Mouse (Mus musculus) forebrain, postnatal 0 days (tissue): Measurements from ENCODE around the gene Tsc22d4. TPM values are rescaled to one million over a fixed set of nuclear protein-coding genes. Genes with fewer than 3 reads are reported as not detected.
A peak's percentile ranks its signal among the peaks of the same experiment; 100 is the strongest.

ENCODE experiments used
- ATAC-seq: fragments of 200-750 bp; cut with Nextera tagmentation; 2 replicates; pipeline ENCODE4 v1.8.0; 2017; ENCODE audit warnings: mild to moderate bottlenecking, moderate library complexity
- DNase-seq: peaks from one replicate; pipeline ENCODE4 v3.0.0-alpha.2; 2015
- H3K27ac ChIP-seq: fragments of 300-500 bp; sonication (generic); 2 replicates; pipeline ENCODE4 v1.5.1; 2014; ENCODE audit warnings: low read depth, mild to moderate bottlenecking, antibody characterized with exemption, low read length, moderate library complexity, mixed read lengths
- H3K27me3 ChIP-seq: fragments of 300-500 bp; sonication (generic); 2 replicates; pipeline ENCODE4 v1.6.1; 2014; ENCODE audit warnings: mild to moderate bottlenecking, low read length, mixed read lengths; ENCODE audit not compliant: insufficient read depth
- H3K36me3 ChIP-seq: fragments of 300-500 bp; sonication (generic); 2 replicates; pipeline ENCODE4 v1.6.1; 2014; ENCODE audit warnings: mild to moderate bottlenecking, moderate library complexity; ENCODE audit not compliant: insufficient read depth
- H3K4me1 ChIP-seq: fragments of 300-500 bp; sonication (generic); 2 replicates; pipeline ENCODE4 v1.6.1; 2014; ENCODE audit warnings: antibody characterized with exemption; ENCODE audit not compliant: insufficient read depth
- H3K4me2 ChIP-seq: fragments of 300-500 bp; sonication (generic); 2 replicates; pipeline ENCODE4 v1.6.1; 2014; ENCODE audit warnings: low read depth, mild to moderate bottlenecking, moderate library complexity
- H3K4me3 ChIP-seq: fragments of 300-500 bp; sonication (generic); 2 replicates; pipeline ENCODE4 v1.5.1; 2014; ENCODE audit warnings: low read depth, low read length, mixed read lengths
- H3K9ac ChIP-seq: fragments of 300-500 bp; sonication (generic); 2 replicates; pipeline ENCODE4 v1.6.1; 2014; ENCODE audit warnings: mild to moderate bottlenecking
- H3K9me3 ChIP-seq: fragments of 300-500 bp; sonication (generic); 2 replicates; pipeline ENCODE4 v1.6.1; 2016; ENCODE audit warnings: low read length
- CTCF ChIP-seq: sonication (generic); IDR thresholded peaks from 2 replicates; pipeline ENCODE4 v1.5.1; 2016; ENCODE audit warnings: antibody characterized with exemption, control low read depth, low read depth
- WGBS: fragments of 180-500 bp; shearing (Covaris S2); extraction: QIAGEN DNeasy Blood & Tissue Kit; methylation state at CpG from one replicate; pipeline ENCODE4 v1.1.7; 2014; 5-methylcytosine and 5-hydroxymethylcytosine counted together
- polyA plus RNA-seq: library from polyadenylated mRNA; unstranded; fragments of >200 nt; fragmentation: Nextera tagmentation; extraction: Ambion mirVana; gene quantifications from 2 replicates; pipeline ENCODE4 v1.2.1, GENCODE M21; 2015
- total RNA-seq: library from RNA; depleted of rRNA; stranded (reverse); fragments of >200 nt; gene quantifications from 2 replicates; pipeline ENCODE4 v1.2.3, GENCODE M21; 2014

The Tsc22d4 gene
- total and polyA plus RNA-seq, 2 experiments from 2014 or later, result 120 to 134 TPM

GRCm38 (mm10) chr5:137779053-137779933 lies 33.8 kb downstream of the Tsc22d4 start:
- WGBS, result 1% methylated on average over 50 of the region's 83 CpGs
- Histone ChIP-seq H3K9ac (peak overlapping the region; percentile 92), H3K9me3 (no peaks in the 10 kb centered on the region), H3K4me2 (peak overlapping the region; percentile 95), H3K36me3 (peaks cover 36% of the 10 kb centered on the region), H3K27ac (peak overlapping the region; percentile 92), H3K27me3 (no peaks in the 10 kb centered on the region), H3K4me3 (peak overlapping the region; percentile 98), H3K4me1 (peaks cover 29% of the 10 kb centered on the region)
- 0 out of 2 replicates have a peak, but pooled peaks have one; percentile 1 for TF ChIP-seq CTCF
- ATAC-seq (peak; percentile 17), DNase-seq (no peak)

- H3K9me3 ChIP-seq, result no peaks in the 10 kb centered on the region
- ATAC-seq (no peak), DNase-seq (no peak)
- H3K27me3 ChIP-seq, result no peaks in the 10 kb centered on the region
- peaks cover 42% of the 10 kb centered on the region for H3K36me3 ChIP-seq
- H3K27ac ChIP-seq, result no peak overlapping the region
- H3K9ac ChIP-seq, result no peak overlapping the region
- no peak for TF ChIP-seq CTCF
- H3K4me2 ChIP-seq, result no peak overlapping the region
- WGBS, result 91% methylated on average over 7 of the region's 7 CpGs
- peaks cover 39% of the 10 kb centered on the region for H3K4me1 ChIP-seq
- no peak overlapping the region for H3K4me3 ChIP-seq
Measured at GRCm38 (mm10) chr5:137781661-137782060, 36.1 kb downstream of the Tsc22d4 start.

- TF ChIP-seq CTCF, result no peak
- DNase-seq (no peak), ATAC-seq (no peak)
- Histone ChIP-seq H3K4me3 (no peak overlapping the region), H3K9me3 (no peaks in the 10 kb centered on the region), H3K36me3 (peaks cover 42% of the 10 kb centered on the region), H3K4me2 (peak overlapping the region; percentile 69), H3K27ac (no peak overlapping the region), H3K27me3 (no peaks in the 10 kb centered on the region), H3K9ac (peak overlapping the region; percentile 25; the same call in 1 of the 2 replicates), H3K4me1 (peaks cover 37% of the 10 kb centered on the region)
- 84% methylated on average over 13 of the region's 13 CpGs for WGBS
Measured at GRCm38 (mm10) chr5:137782776-137783522, 37.4 kb downstream of the Tsc22d4 start.

GRCm38 (mm10) chr5:137783901-137784540 lies 38.5 kb downstream of the Tsc22d4 start:
- peak overlapping the region; percentile 25 for H3K9ac ChIP-seq
- 0 out of 2 replicates have a peak overlapping the region, but pooled peaks have one; percentile 7 for H3K4me3 ChIP-seq
- peaks cover 36% of the 10 kb centered on the region for H3K4me1 ChIP-seq
- no peak overlapping the region for H3K27ac ChIP-seq
- TF ChIP-seq CTCF, result no peak
- DNase-seq (no peak), ATAC-seq (no peak)
- 69% methylated on average over 9 of the region's 9 CpGs for whole genome bisulfite sequencing
- no peaks in the 10 kb centered on the region for H3K27me3 ChIP-seq
- H3K4me2 ChIP-seq, result peak overlapping the region; percentile 69
- H3K9me3 ChIP-seq, result no peaks in the 10 kb centered on the region
- peaks cover 42% of the 10 kb centered on the region for H3K36me3 ChIP-seq

- Histone ChIP-seq H3K27me3 (no peaks in the 10 kb centered on the region), H3K4me2 (peak overlapping the region; percentile 69), H3K36me3 (peaks cover 42% of the 10 kb centered on the region), H3K9ac (peak overlapping the region; percentile 88; the same call in 1 of the 2 replicates), H3K9me3 (no peaks in the 10 kb centered on the region), H3K27ac (no peak overlapping the region), H3K4me1 (peaks cover 36% of the 10 kb centered on the region), H3K4me3 (peak overlapping the region; percentile 68)
- DNase-seq (no peak), ATAC-seq (no peak)
- no peak for TF ChIP-seq CTCF
- 86% methylated on average over 14 of the region's 14 CpGs for WGBS
Measured at GRCm38 (mm10) chr5:137784546-137784945, 39.0 kb downstream of the Tsc22d4 start.

GRCm38 (mm10) chr5:137785164-137786031 lies 39.9 kb downstream of the Tsc22d4 start:
- 7% methylated on average over 57 of the region's 62 CpGs for WGBS
- peak overlapping the region; percentile 69 for H3K4me2 ChIP-seq
- H3K36me3 ChIP-seq, result peaks cover 39% of the 10 kb centered on the region
- TF ChIP-seq CTCF, result no peak
- DNase-seq (no peak), ATAC-seq (peak; percentile 0; the same call in 1 of the 2 replicates)
- H3K27me3 ChIP-seq, result no peaks in the 10 kb centered on the region
- H3K27ac ChIP-seq, result peak overlapping the region; percentile 97
- peaks cover 27% of the 10 kb centered on the region for H3K4me1 ChIP-seq
- H3K9ac ChIP-seq, result peak overlapping the region; percentile 88
- no peaks in the 10 kb centered on the region for H3K9me3 ChIP-seq
- H3K4me3 ChIP-seq, result peak overlapping the region; percentile 68
